Mouse (Mus musculus) intestine, embryonic 15.5 days (tissue): ENCODE data around the gene Fto. TPM values are rescaled to one million over a fixed set of nuclear protein-coding genes. Genes with fewer than 3 reads are reported as not detected.

Source experiments
- ATAC-seq: fragments of 200-750 bp; cut with Nextera tagmentation; 2 replicates; pipeline ENCODE4 v1.8.0; 2017; ENCODE audit warnings: moderate TSS enrichment, moderate library complexity
- H3K27ac ChIP-seq: fragments of 300-500 bp; sonication (generic); 2 replicates; pipeline ENCODE4 v1.5.1; 2015; ENCODE audit warnings: mild to moderate bottlenecking, inconsistent platforms
- H3K27me3 ChIP-seq: fragments of 300-500 bp; sonication (generic); replicated peaks from 2 replicates; pipeline ENCODE4 v1.6.1; 2015; ENCODE audit warnings: inconsistent platforms
- H3K36me3 ChIP-seq: fragments of 300-500 bp; sonication (generic); 2 replicates; pipeline ENCODE4 v1.6.1; 2015; ENCODE audit warnings: inconsistent platforms
- H3K4me1 ChIP-seq: fragments of 300-500 bp; sonication (generic); replicated peaks from 2 replicates; pipeline ENCODE4 v1.6.1; 2015; ENCODE audit warnings: inconsistent platforms
- H3K4me2 ChIP-seq: fragments of 300-500 bp; sonication (generic); replicated peaks from 2 replicates; pipeline ENCODE4 v1.6.1; 2015; ENCODE audit warnings: mild to moderate bottlenecking, inconsistent platforms
- H3K4me3 ChIP-seq: fragments of 300-500 bp; sonication (generic); replicated peaks from 2 replicates; pipeline ENCODE4 v1.5.1; 2015; ENCODE audit warnings: inconsistent platforms
- H3K9ac ChIP-seq: fragments of 300-500 bp; sonication (generic); 2 replicates; pipeline ENCODE4 v1.6.1; 2015; ENCODE audit warnings: inconsistent platforms
- H3K9me3 ChIP-seq: fragments of 300-500 bp; sonication (generic); 2 replicates; pipeline ENCODE4 v1.6.1; 2016; ENCODE audit warnings: inconsistent platforms
- WGBS: fragments of 180-500 bp; shearing (Covaris S2); methylation state at CpG from one replicate; pipeline ENCODE4 v1.1.7; 2015; 5-methylcytosine and 5-hydroxymethylcytosine counted together
- polyA plus RNA-seq: library from polyadenylated mRNA; unstranded; fragments of >200 nt; fragmentation: Nextera tagmentation; extraction: Ambion mirVana; gene quantifications from 2 replicates; pipeline ENCODE4 v1.2.1, GENCODE M21; 2015

The Fto gene
- polyA plus RNA-seq, 1 experiment from 2014 or later, result 59.7 TPM

- no peak overlapping the region for H3K4me3 ChIP-seq
- H3K27ac ChIP-seq, result no peak overlapping the region
- H3K9ac ChIP-seq, result no peak overlapping the region
- no peaks in the 10 kb centered on the region for H3K27me3 ChIP-seq
- H3K4me2 ChIP-seq, result no peak overlapping the region
- H3K4me1 ChIP-seq, result peaks cover 19% of the 10 kb centered on the region
- no peaks in the 10 kb centered on the region for H3K36me3 ChIP-seq
- H3K9me3 ChIP-seq, result no peaks in the 10 kb centered on the region
- no peak for ATAC-seq
- 90% methylated on average over 11 of the region's 11 CpGs for WGBS
Observed at GRCm38 (mm10) chr8:91383811-91384210, 70.5 kb downstream of the Fto start.

- H3K27ac ChIP-seq, result no peak overlapping the region
- no peaks in the 10 kb centered on the region for H3K27me3 ChIP-seq
- H3K4me3 ChIP-seq, result no peak overlapping the region
- peaks cover 13% of the 10 kb centered on the region for H3K4me1 ChIP-seq
- no peak overlapping the region for H3K4me2 ChIP-seq
- ATAC-seq, result no peak
- no peak overlapping the region for H3K9ac ChIP-seq
- no peaks in the 10 kb centered on the region for H3K36me3 ChIP-seq
- no peaks in the 10 kb centered on the region for H3K9me3 ChIP-seq
- WGBS, result 96% methylated on average over 3 of the region's 3 CpGs
Observed at GRCm38 (mm10) chr8:91384389-91384788, 71.1 kb downstream of the Fto start.

DNA sequence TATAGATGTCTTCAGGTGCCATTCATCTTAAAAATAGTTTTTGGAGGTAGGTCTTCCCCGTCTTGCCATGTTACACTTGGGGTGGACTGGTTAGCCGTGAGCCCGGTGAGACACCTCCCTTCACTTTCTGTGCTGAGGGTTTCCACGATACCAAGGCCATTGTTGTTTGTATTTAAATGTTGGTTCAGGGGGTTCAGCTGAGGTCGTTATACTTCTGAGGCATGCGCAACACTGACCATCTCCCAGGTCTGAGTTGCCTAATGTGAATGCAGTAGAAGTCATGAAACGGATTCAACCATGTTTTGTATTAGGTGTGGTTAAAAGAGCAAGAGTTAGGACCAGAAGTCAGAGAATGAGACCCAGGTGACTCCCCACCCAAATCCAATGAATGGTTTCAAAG is 72.5 kb downstream of the Fto start:
- Histone ChIP-seq H3K9ac (no peak overlapping the region), H3K36me3 (no peaks in the 10 kb centered on the region), H3K27ac (no peak overlapping the region), H3K4me2 (no peak overlapping the region), H3K4me3 (no peak overlapping the region), H3K27me3 (no peaks in the 10 kb centered on the region), H3K9me3 (no peaks in the 10 kb centered on the region), H3K4me1 (peaks cover 9% of the 10 kb centered on the region)
- no peak for ATAC-seq
- WGBS, result 90% methylated on average over 7 of the region's 7 CpGs

GRCm38 (mm10) chr8:91390369-91391020 is 77.2 kb downstream of the Fto start:
- Histone ChIP-seq H3K4me3 (no peak overlapping the region), H3K27me3 (no peaks in the 10 kb centered on the region), H3K4me1 (0 out of 2 replicates have a peak, but pooled peaks cover 2% of the 10 kb centered on the region), H3K27ac (no peak overlapping the region), H3K4me2 (no peak overlapping the region), H3K9ac (no peak overlapping the region), H3K9me3 (no peaks in the 10 kb centered on the region), H3K36me3 (no peaks in the 10 kb centered on the region)
- no peak for ATAC-seq
- WGBS, result 78% methylated on average over 9 of the region's 9 CpGs

DNA sequence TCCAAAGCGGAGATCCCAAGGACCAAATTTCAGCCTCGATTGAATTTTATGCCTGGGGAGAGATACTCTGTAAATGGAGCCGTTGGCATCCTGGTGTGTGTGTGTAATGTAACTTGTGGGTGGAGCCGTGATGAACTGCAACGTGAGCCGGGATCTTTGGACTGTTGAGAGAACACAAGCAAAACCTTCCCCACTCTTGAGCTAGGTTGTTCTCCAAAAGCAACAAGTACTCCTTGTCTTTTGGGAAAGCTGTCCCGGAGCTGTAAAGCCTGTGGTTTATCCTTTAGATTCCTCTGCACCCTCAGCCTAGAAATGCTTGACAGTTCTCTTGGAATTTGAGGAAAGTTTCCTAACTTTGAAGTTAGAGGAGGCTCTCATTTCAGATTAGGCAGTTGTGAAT is 78.9 kb downstream of the Fto start:
- WGBS, result 58% methylated on average over 7 of the region's 7 CpGs
- Histone ChIP-seq H3K4me3 (no peak overlapping the region), H3K9me3 (no peaks in the 10 kb centered on the region), H3K9ac (no peak overlapping the region), H3K27me3 (no peaks in the 10 kb centered on the region), H3K27ac (no peak overlapping the region), H3K36me3 (no peaks in the 10 kb centered on the region), H3K4me2 (no peak overlapping the region), H3K4me1 (0 out of 2 replicates have a peak, but pooled peaks cover 2% of the 10 kb centered on the region)
- no peak for ATAC-seq

DNA sequence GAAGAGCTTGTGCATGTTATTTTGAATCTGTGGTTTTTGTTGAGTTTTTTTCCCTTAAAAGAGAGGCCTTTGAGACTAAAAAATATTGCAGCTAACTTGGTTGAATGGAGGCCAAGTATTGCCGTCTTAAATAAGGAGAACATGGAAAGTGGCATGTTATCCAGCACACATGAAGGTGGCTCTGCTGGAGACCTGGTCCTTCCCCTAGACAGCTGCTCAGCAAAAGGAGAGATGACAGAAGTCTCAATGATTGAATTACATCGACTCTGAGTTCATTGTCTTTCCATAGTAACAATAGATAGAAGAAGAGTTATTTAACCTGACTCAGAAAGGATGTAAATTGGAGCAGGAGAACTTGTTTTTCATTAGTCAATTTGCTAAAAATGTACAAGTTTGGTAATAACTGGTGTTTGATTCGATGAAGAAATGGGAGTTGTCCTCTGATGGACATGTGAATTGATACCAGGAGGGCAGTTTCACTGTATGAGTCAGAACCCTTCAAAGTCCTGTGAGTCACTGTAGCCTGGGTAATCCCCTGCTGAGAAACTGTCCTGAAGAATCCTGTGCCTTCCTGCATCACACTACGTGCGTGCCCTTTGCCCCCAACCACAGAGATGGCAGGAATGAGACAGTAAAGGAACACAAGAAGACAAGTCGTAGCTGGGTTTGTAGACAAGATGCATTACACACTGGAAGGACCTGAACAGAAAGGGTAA is 82.2 kb downstream of the Fto start:
- Histone ChIP-seq H3K4me2 (no peak overlapping the region), H3K36me3 (no peaks in the 10 kb centered on the region), H3K9me3 (no peaks in the 10 kb centered on the region), H3K27ac (no peak overlapping the region), H3K4me1 (0 out of 2 replicates have a peak, but pooled peaks cover 2% of the 10 kb centered on the region), H3K4me3 (no peak overlapping the region), H3K27me3 (no peaks in the 10 kb centered on the region), H3K9ac (no peak overlapping the region)
- WGBS, result 72% methylated on average over 6 of the region's 6 CpGs
- ATAC-seq, result peak; percentile 89

- Histone ChIP-seq H3K9ac (no peak overlapping the region), H3K4me1 (no peaks in the 10 kb centered on the region), H3K36me3 (no peaks in the 10 kb centered on the region), H3K9me3 (no peaks in the 10 kb centered on the region), H3K27me3 (no peaks in the 10 kb centered on the region), H3K27ac (no peak overlapping the region), H3K4me3 (no peak overlapping the region), H3K4me2 (no peak overlapping the region)
- WGBS, result 88% methylated on average over 5 of the region's 5 CpGs
- no peak for ATAC-seq
Observed at GRCm38 (mm10) chr8:91398053-91398452, 84.7 kb downstream of the Fto start.

DNA sequence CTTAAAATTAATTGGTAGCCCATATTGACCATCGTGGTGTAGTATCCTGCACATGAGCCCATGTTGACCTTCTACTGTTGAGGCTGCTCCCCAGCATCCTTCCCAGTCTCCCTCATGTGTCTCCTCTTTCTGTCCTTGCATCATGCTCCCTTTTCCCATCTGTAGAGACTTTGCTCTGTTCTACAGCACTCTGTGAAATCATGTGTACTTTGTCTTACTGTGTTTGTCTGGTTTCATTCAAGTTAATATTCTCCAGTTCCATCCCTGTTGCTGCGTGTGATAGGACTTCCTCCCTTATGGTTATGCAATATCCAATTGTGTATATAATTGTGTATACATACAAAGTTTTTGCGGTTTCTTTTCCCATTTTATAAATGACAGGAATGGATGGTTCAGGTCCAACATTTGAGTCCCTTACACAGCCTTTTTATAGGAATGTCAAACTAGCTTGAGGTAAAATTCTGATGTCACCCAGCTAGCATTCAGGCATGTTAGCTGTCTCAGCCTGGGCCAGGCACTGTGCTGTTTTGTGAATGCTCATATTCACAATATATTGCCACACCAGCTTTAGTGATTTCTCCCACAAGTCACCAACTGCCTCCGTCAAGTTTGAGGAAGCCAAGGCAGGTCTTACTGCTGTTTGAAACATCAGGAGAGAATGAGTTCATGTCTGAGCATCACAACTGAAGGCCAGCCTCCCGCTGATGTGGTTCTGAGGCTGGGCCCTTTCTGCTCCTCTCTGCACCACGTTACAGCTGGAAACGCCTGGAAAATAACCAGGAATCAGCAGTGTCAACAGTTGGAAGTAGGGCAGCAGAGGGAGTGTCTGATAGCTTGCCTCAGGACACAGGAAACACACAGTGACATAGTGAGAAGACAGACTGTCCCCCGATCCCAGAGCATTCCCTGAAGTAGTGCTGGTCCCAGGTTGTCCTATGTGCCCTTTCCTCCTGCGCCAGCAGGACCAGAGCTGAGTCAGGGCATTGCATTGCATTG is 90.0 kb downstream of the Fto start:
- no peak overlapping the region for H3K4me2 ChIP-seq
- no peak overlapping the region for H3K27ac ChIP-seq
- peaks cover 3% of the 10 kb centered on the region; the same call in 1 of the 2 replicates for H3K4me1 ChIP-seq
- H3K4me3 ChIP-seq, result no peak overlapping the region
- no peaks in the 10 kb centered on the region for H3K27me3 ChIP-seq
- no peak overlapping the region for H3K9ac ChIP-seq
- ATAC-seq, result peak; percentile 24; the same call in 1 of the 2 replicates
- H3K36me3 ChIP-seq, result 0 out of 2 replicates have a peak, but pooled peaks cover 4% of the 10 kb centered on the region
- H3K9me3 ChIP-seq, result no peaks in the 10 kb centered on the region
- WGBS, result 69% methylated on average over 9 of the region's 9 CpGs

GRCm38 (mm10) chr8:91404311-91404710 is 91.0 kb downstream of the Fto start:
- H3K4me1 ChIP-seq, result peaks cover 3% of the 10 kb centered on the region; the same call in 1 of the 2 replicates
- ATAC-seq, result no peak
- 87% methylated on average over 7 of the region's 7 CpGs for WGBS

DNA sequence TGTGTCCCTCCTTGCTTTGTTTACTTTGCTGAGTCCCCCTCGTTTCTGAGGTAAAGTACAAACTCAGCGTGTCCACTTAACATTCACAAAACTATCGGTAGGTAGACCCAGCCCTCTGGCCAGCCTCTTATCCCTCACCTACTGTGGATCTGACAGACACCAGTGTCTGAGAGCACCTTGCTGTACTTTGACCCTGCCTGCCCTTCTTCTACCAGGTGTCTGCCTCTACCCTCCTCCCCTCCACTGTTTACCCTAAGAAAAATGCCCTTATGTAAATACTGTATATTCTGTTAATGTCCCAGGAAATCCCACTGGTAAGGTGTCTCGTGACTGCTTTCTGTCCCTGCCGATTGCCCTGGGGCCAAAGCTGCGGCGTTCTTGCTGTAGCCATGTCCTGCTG is 91.8 kb downstream of the Fto start:
- Histone ChIP-seq H3K27me3 (no peaks in the 10 kb centered on the region), H3K27ac (no peak overlapping the region), H3K4me2 (no peak overlapping the region), H3K9ac (no peak overlapping the region), H3K4me3 (no peak overlapping the region), H3K9me3 (no peaks in the 10 kb centered on the region), H3K4me1 (peaks cover 3% of the 10 kb centered on the region; the same call in 1 of the 2 replicates), H3K36me3 (0 out of 2 replicates have a peak, but pooled peaks cover 4% of the 10 kb centered on the region)
- WGBS, result 50% methylated on average over 7 of the region's 7 CpGs
- peak; percentile 69 for ATAC-seq

More at GRCm38 (mm10) chr8:91404311-91404710, 91.0 kb downstream of the Fto start:
- no peak overlapping the region for H3K4me2 ChIP-seq
- 0 out of 2 replicates have a peak, but pooled peaks cover 4% of the 10 kb centered on the region for H3K36me3 ChIP-seq
- H3K4me3 ChIP-seq, result no peak overlapping the region
- no peak overlapping the region for H3K27ac ChIP-seq
- H3K9me3 ChIP-seq, result no peaks in the 10 kb centered on the region
- H3K27me3 ChIP-seq, result no peaks in the 10 kb centered on the region
- H3K9ac ChIP-seq, result no peak overlapping the region

DNA sequence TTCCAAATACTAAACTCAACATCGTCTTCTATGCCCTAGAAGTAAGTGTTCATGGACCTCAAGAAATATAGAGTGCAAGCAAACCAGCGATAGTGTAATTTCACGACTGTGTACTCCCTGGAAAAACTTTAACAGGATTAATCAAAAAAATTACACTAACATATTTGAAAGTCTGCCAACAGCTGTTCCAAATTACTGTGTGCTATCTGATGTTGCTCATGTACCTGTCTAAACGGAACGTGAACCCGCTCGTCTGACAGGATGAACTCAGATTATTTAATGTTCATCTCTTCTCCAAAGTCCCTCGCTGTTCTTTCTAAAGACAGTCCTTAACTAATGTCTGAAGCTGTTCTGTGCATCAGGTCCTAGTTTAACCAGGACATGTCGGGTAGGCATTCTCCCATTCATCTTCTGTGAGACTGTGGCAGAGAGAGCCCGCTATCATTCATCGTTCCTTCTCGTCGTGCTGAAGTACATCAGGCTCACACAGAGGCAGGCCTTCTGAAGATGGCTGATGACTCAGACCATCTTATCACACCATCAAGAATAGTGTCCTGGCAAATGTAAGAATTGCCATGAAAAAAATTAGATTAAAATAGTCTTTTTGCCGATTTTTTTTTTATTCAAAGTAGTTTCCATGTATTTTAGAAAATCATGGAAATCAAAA is 93.4 kb downstream of the Fto start:
- no peaks in the 10 kb centered on the region for H3K27me3 ChIP-seq
- H3K4me3 ChIP-seq, result no peak overlapping the region
- H3K9me3 ChIP-seq, result no peaks in the 10 kb centered on the region
- no peak overlapping the region for H3K4me2 ChIP-seq
- WGBS, result 70% methylated on average over 14 of the region's 14 CpGs
- ATAC-seq, result no peak
- H3K27ac ChIP-seq, result no peak overlapping the region
- H3K36me3 ChIP-seq, result 0 out of 2 replicates have a peak, but pooled peaks cover 4% of the 10 kb centered on the region
- peaks cover 3% of the 10 kb centered on the region; the same call in 1 of the 2 replicates for H3K4me1 ChIP-seq
- H3K9ac ChIP-seq, result no peak overlapping the region
